Mouse (Mus musculus) adrenal gland, adult 2 months (tissue): ENCODE data around the gene Diras2. TPM values are rescaled to one million over a fixed set of nuclear protein-coding genes. Genes with fewer than 3 reads are reported as not detected.

Experiments used
- DNase-seq: peaks from one replicate; pipeline ENCODE4 v3.0.0; 2021
- polyA plus RNA-seq: library from polyadenylated mRNA; depleted of rRNA; stranded (reverse); fragments of >200 nt; gene quantifications from 2 replicates; pipeline ENCODE4 v1.2.3, GENCODE M21; 2012; rRNA removed
- total RNA-seq, 2 experiments: library from RNA; stranded (reverse); gene quantifications; 2 replicates each; pipeline ENCODE4 v1.2.3; 2021

Gene Diras2
- total and polyA plus RNA-seq, 3 experiments, result 2.3 to 5.8 (median 3.7) TPM

DNA sequence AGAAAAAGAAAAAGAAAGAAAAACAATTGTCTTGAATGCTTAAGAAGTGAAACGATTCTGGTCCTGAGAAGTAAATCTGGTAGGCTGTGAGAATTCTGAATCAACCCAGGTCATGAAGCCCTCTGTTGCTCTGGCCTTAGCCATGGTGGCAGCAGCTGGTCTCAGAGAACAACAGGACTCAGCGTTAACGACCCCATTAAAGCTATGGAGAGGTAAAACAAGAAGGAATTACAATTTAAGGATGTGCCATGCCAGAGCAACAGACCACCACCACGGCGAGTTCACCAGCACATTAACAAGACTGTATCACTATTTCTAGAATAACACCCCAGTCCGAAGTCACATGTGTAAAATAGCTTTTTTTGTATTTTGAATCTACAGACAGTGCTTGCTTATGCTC lies 65.9 kb downstream of the Diras2 start:
- DNase-seq, result no peak

GRCm38 (mm10) chr13:52459982-52460381 lies 71.1 kb downstream of the Diras2 start:
- DNase-seq, result no peak

DNA sequence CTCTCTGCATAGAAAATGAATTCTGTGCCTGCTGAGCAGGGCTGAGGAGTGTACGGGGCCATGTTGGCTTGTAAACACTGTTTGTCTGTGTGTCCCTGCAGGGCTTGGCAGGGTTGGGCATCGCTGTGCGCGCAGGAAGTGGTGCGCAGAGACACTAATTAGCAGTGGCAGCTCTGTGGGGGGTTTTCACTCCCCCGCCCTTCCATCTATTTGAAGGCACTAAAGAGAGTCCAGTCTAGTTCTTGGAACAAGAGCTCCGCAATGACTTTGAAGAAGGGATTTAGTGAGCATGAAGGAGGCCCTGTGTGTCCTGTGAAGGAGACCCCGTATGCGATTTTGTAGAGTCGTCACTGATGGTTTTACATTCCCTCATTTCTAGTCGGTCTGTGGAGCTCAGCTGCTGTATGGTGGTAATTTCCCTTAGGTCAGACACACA lies 73.2 kb downstream of the Diras2 start:
- DNase-seq, result no peak

GRCm38 (mm10) chr13:52457177-52457888 lies 73.7 kb downstream of the Diras2 start:
- no peak for DNase-seq

GRCm38 (mm10) chr13:52455329-52455728 lies 75.8 kb downstream of the Diras2 start:
- peak; percentile 36 for DNase-seq

DNA sequence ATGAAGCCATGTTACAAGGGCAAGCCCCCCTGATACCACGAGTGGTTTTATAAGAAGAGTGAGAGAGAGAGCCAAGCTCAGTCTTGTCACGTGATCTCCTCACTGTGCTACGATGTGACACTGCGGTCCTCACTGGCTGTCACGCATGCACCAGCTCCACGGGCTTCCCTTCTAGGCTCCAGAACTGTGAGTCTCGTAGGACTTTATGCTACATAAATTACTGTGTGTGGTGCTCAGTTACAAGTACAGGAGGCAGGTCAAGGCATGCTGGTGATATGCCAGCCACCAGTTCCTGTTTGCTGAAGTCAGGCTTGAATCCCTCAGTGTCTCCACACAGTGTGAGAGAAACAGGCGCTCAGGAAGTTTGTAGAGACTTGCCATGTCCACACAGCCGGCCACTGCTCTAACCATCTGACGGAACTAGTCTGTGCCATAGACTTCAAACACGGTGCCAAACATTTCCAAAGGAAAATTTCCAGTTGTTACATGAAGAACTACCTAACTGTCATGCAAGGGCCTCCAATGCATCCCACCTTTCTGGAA lies 76.3 kb downstream of the Diras2 start:
- no peak for DNase-seq

Other genes starting within 250 kb of the Diras2 start
- gene Syk, start 51.9 kb upstream of the Diras2 start, total RNA-seq, result 1 to 10 TPM; 5.1 to 5.8 TPM
- 1.6 and 1.8 TPM in 2 replicates for gene Syk, start 51.9 kb upstream of the Diras2 start, polyA plus RNA-seq